Mouse (Mus musculus): ENCODE measurements around the gene Sec14l2. TPM values are rescaled to one million over a fixed set of nuclear protein-coding genes. Genes with fewer than 3 reads are reported as not detected.

Sec14l2 gene
- polyA plus RNA-seq, 1 experiment, result 5.9 TPM

DNA sequence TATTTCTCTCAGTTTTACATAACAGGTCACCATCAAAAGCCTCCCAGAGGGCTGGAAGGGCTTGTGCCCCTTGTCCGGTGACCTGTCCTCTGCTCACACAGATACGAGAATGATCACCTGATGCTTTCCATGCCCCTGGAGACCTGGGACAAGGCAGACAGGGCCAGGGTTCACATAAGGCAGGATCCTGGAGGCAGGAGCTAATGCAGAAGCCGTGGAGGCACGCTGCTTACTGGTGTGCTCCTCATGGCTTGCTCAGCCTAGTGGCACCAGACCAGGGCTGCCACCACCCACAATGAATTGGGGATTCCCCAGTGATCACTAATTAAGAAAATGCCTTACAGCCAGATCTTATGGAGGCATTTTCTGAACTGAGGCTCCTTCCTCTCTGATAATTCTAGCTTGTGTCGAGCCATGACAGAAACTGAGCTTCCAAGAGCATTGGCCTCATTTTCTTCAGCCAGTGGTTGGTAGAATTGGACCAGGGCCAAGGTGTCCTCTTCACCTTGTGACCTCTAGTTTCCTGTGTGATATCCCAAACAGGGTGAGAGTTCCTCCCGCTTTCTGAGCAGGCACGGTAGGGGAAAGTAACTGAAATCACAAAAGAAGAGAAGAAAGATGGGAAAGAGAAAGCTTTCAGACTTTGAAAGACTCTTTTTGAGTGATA lies 44.8 kb downstream of the Sec14l2 start:
- TF ChIP-seq POLR2A (IDR thresholded peaks at IDR 0.05; ENCODE audit: borderline replicate concordance, extremely low read depth, insufficient read depth, insufficient read length, poor library complexity, severe bottlenecking), result no peak
- no peak for TF ChIP-seq CTCF (IDR thresholded peaks at IDR 0.05; ENCODE audit: borderline replicate concordance, extremely low read depth, insufficient read depth, insufficient read length)
- no peak for DNase-seq (ENCODE audit: low read depth)

DNA sequence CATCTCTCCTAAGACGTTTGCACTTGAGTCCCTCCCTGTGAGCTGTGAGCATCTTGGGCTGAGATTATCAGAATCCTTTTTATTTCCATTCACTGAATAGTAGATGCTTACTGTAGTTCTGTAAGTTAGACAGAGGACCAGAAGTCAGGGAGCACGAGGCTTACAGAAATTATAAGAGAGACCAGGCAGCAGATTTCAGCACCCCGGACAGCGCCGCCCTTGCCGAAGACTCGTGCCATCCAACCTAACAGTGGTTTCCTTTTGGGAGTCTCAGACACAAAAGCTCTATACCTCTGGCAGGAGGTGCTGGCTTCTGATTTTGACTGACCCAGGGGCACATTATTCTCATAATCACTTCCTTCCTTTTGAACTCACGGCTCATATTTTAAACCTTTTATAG lies 46.6 kb downstream of the Sec14l2 start:
- no peak for DNase-seq (ENCODE audit: low read depth)

DNA sequence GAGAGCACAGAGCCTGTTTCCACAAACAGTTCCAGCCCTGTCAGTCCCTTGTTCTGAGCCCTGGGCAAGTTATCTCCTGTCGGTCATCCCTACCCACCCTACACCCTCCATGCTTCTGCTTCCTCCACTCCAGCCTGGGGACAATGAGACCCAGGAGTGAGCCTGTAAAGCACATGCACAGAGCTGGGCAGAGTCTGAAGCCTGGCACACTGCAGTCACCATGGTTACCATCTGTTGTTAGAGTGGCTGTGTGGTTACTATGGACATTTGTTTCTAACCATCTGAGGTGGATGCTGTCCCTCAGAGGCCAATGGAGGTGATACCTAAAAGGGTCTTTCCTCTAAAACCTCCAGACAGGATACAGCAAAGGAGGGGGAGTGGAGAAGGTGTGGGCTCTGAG lies 53.6 kb downstream of the Sec14l2 start:
- DNase-seq (ENCODE audit: low read depth), result peak; percentile 50
- TF ChIP-seq CTCF (IDR thresholded peaks at IDR 0.05; ENCODE audit: borderline replicate concordance, extremely low read depth, insufficient read depth, insufficient read length) (no peak), POLR2A (IDR thresholded peaks at IDR 0.05; ENCODE audit: borderline replicate concordance, extremely low read depth, insufficient read depth, insufficient read length, poor library complexity, severe bottlenecking) (no peak)

More for the DNA sequence above, 46.6 kb downstream of the Sec14l2 start:
- TF ChIP-seq CTCF (IDR thresholded peaks at IDR 0.05; ENCODE audit: borderline replicate concordance, extremely low read depth, insufficient read depth, insufficient read length) (no peak), POLR2A (IDR thresholded peaks at IDR 0.05; ENCODE audit: borderline replicate concordance, extremely low read depth, insufficient read depth, insufficient read length, poor library complexity, severe bottlenecking) (no peak)

DNA sequence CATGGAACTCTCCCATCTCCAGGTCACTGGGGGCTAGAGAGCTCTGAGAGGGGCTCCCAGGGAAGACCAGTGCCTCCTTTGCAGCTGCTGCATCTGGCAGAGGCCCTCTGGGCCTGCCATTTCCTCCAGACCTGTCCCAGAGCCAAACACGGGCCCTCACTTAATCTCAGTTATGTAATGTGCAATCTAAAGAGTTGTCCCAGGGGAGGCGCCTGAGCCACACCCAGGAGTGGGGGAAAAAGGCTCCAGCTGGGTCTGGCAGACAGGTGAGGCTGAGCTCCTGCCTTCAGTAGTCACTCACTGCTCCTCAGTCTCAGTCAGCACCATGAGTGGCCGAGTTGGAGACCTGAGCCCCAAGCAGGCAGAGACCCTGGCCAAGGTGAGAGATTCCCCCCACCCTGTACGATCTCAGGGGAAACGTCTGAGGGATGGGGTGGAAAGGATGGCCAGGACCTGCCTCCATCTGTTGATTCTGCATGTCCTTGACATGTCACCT lies 58.5 kb downstream of the Sec14l2 start, which contains the start of gene Sec14l3:
Gene Sec14l3, plus strand, starts transcription at position 215 of the 496 bp plus-strand sequence.
- no peak for DNase-seq (ENCODE audit: low read depth)
- TF ChIP-seq CTCF (IDR thresholded peaks at IDR 0.05; ENCODE audit: borderline replicate concordance, extremely low read depth, insufficient read depth, insufficient read length) (no peak), POLR2A (IDR thresholded peaks at IDR 0.05; ENCODE audit: borderline replicate concordance, extremely low read depth, insufficient read depth, insufficient read length, poor library complexity, severe bottlenecking) (no peak)

DNA sequence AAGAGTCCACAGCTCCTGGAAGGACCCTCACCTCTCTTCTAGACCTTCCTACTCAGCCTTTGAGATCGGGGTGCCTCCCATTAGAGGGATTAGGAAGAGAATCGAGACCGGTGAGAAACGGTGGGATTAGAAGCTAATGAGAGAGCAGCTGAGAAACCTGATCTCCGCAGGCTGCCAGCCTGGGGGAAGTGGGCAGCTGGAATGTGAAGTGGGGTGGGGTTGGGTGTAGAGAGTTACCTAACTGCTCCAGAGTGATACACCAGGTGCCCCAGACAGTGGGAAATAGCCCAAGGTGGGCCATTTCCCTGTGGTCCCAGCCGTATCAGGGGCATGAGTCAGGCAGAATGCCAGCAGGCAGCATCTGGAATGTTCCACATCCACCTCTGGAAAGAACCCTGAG lies 60.2 kb downstream of the Sec14l2 start:
- DNase-seq (ENCODE audit: low read depth), result no peak
- TF ChIP-seq CTCF (IDR thresholded peaks at IDR 0.05; ENCODE audit: borderline replicate concordance, extremely low read depth, insufficient read depth, insufficient read length) (no peak), POLR2A (IDR thresholded peaks at IDR 0.05; ENCODE audit: borderline replicate concordance, extremely low read depth, insufficient read depth, insufficient read length, poor library complexity, severe bottlenecking) (no peak)

DNA sequence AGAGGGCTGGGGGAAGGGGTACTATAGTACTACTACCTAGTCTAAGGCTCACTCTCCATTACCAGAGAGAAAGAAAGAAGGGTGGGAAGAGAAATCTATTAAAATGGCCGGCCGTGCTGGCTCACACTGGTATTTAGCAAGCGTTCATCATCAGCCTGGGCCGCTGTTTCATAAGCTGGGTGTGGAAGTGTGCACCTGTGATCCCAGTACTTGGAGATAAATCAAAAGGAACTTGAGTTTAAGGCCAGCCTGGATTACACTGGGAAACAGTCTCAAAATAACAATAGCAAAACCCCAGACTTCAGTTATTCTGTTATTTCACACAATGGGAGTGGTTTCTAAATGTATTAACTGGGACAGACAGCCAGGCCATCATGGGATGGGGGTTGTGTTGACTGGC lies 60.7 kb downstream of the Sec14l2 start:
- no peak for DNase-seq (ENCODE audit: low read depth)
- TF ChIP-seq POLR2A (IDR thresholded peaks at IDR 0.05; ENCODE audit: borderline replicate concordance, extremely low read depth, insufficient read depth, insufficient read length, poor library complexity, severe bottlenecking) (no peak), CTCF (IDR thresholded peaks at IDR 0.05; ENCODE audit: borderline replicate concordance, extremely low read depth, insufficient read depth, insufficient read length) (no peak)

DNA sequence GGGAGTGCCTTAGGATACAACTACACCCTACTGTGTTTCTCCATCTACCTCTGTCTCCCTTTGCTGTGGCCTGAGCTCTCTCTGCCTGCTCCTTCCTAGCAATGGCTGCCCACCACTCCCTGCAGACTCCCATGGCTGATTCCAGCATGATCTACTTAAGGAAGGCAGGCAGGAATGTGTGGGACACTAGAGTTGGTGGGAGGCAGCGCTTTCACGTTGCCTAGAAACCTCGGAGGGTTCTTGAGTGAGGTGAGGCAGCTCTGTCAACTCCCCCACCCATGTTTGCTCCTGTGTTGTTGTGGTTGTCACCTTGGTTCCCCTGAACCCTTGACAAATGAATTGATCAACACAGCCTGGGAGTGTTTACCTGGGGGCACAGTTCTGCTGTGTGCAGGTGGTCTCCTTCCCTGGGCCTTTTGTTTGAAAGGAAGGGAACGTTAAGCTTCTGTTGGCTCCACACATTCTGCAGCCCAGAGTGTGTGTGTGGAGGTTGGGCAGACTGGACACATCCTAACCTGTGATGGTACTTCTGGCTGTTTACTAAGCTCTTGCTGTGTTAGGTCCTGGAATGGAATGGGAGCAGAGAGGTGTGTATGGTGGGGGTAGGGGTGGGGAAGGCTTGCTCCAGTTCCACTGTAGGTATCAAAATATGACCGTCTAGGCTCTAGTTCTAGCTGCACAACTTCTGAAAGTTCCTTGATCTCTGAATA lies 62.2 kb downstream of the Sec14l2 start:
- DNase-seq (ENCODE audit: low read depth), result no peak
- TF ChIP-seq CTCF (IDR thresholded peaks at IDR 0.05; ENCODE audit: borderline replicate concordance, extremely low read depth, insufficient read depth, insufficient read length) (no peak), POLR2A (IDR thresholded peaks at IDR 0.05; ENCODE audit: borderline replicate concordance, extremely low read depth, insufficient read depth, insufficient read length, poor library complexity, severe bottlenecking) (no peak)

DNA sequence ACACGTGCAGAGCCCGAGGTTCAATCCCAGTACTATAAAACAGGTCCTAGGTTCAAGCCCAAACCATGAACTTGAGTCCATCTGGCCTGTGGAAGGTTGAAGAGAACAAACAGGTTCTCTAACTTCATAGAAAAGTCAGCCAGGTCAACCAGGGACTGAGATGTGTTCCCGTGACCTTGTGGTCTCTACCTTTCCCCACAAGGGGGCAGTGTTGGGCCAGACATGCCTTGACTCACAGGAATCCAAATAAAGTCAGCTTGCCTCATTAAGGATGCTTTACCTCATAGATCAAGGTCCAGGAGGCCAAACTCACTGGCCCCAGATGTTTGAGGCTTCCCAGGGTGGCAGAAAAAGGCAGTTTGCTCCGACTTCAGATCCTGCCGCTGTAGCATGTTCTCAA lies 69.6 kb downstream of the Sec14l2 start:
- TF ChIP-seq POLR2A (IDR thresholded peaks at IDR 0.05; ENCODE audit: borderline replicate concordance, extremely low read depth, insufficient read depth, insufficient read length, poor library complexity, severe bottlenecking) (no peak), CTCF (IDR thresholded peaks at IDR 0.05; ENCODE audit: borderline replicate concordance, extremely low read depth, insufficient read depth, insufficient read length) (peak; percentile 90)
- peak; percentile 75 for DNase-seq (ENCODE audit: low read depth)

DNA sequence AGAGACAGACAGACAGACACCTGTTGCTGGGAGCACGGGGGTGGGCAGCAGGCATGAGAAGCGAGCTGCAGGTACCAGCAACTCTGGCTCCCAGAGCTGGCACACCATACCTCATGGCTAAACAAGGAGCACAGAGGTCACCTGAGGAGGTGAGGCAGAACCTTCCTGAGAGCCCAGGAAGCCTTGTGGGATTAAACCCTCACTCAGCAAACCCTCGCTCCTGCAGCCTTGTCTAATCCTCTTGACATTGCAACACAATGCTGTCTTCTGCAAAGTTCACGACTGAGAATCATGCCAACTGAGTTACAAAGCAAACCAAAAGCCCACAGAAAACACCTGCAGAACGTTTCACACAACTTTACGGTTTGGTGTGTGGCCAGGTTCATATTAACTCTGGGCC lies 74.8 kb downstream of the Sec14l2 start:
- no peak for TF ChIP-seq CTCF (IDR thresholded peaks at IDR 0.05; ENCODE audit: borderline replicate concordance, extremely low read depth, insufficient read depth, insufficient read length)
- TF ChIP-seq POLR2A (IDR thresholded peaks at IDR 0.05; ENCODE audit: borderline replicate concordance, extremely low read depth, insufficient read depth, insufficient read length, poor library complexity, severe bottlenecking), result no peak
- no peak for DNase-seq (ENCODE audit: low read depth)

DNA sequence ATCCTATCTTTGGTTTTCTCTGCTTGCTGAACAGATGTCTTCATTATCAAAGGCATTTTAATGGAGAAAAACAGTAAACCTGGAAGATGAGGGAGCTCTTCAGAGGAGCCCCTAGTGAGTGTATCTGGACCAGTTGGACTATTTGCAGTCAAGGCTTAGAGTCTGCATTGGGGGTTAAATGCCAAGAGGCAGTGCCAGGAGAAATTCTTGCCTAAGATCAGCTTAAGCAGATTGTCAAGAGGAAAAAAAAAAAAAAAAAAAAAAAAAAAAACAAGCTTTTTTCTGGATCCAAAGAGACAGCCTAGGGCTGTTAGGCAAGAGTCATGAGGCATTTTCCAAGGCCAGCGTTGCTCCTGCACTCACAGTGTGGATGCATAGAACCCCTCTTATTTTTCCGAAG lies 75.4 kb downstream of the Sec14l2 start:
- no peak for DNase-seq (ENCODE audit: low read depth)
- no peak for TF ChIP-seq POLR2A (IDR thresholded peaks at IDR 0.05; ENCODE audit: borderline replicate concordance, extremely low read depth, insufficient read depth, insufficient read length, poor library complexity, severe bottlenecking)
- no peak for TF ChIP-seq CTCF (IDR thresholded peaks at IDR 0.05; ENCODE audit: borderline replicate concordance, extremely low read depth, insufficient read depth, insufficient read length)

Other genes with a start within 250 kb of the Sec14l2 start
- gene 4921536K21Rik, start 228.3 kb downstream of the Sec14l2 start, polyA plus RNA-seq (2012; rRNA removed), result 0.67 and 1.0 TPM in 2 replicates
- gene Dusp18, start 228.2 kb downstream of the Sec14l2 start, polyA plus RNA-seq (2012; rRNA removed), result 17.6 and 26.4 TPM in 2 replicates
- gene Slc35e4, start 208.8 kb downstream of the Sec14l2 start, polyA plus RNA-seq (2012; rRNA removed), result 13.2 and 13.5 TPM in 2 replicates
- 21.2 and 27.4 TPM in 2 replicates for gene Tcn2, start 191.3 kb downstream of the Sec14l2 start, polyA plus RNA-seq (2012; rRNA removed)
- gene Pes1, start 159.4 kb downstream of the Sec14l2 start, polyA plus RNA-seq (2012; rRNA removed), result 57.9 and 58.0 TPM in 2 replicates
- gene 4930556J24Rik, start 146.6 kb downstream of the Sec14l2 start, polyA plus RNA-seq (2012; rRNA removed), result 0.05 TPM in 1 of 2 replicates, not detected in the other
- gene Gal3st1, start 139.8 kb downstream of the Sec14l2 start, polyA plus RNA-seq (2012; rRNA removed), result 3.2 and 5.3 TPM in 2 replicates
- gene Sec14l4, start 92.0 kb downstream of the Sec14l2 start, polyA plus RNA-seq (2012; rRNA removed), result 0.05 TPM in 1 of 2 replicates, not detected in the other
- gene Sec14l3, start 58.6 kb downstream of the Sec14l2 start, polyA plus RNA-seq (2012; rRNA removed), result 0.23 and 0.29 TPM in 2 replicates
- 5.7 and 5.9 TPM in 2 replicates for gene Mtfp1, start 28.0 kb downstream of the Sec14l2 start, polyA plus RNA-seq (2012; rRNA removed)
- 60.4 and 66.1 TPM in 2 replicates for gene Rnf215, start 11.8 kb upstream of the Sec14l2 start, polyA plus RNA-seq (2012; rRNA removed)
- gene Ccdc157, start 36.9 kb upstream of the Sec14l2 start, polyA plus RNA-seq (2012; rRNA removed), result 13.2 and 15.1 TPM in 2 replicates
- gene Sf3a1, start 36.9 kb upstream of the Sec14l2 start, polyA plus RNA-seq (2012; rRNA removed), result 70.4 and 84.0 TPM in 2 replicates
- gene Tbc1d10a, start 63.4 kb upstream of the Sec14l2 start, polyA plus RNA-seq (2012; rRNA removed), result 41.6 and 54.6 TPM in 2 replicates
- 1.9 and 2.7 TPM in 2 replicates for gene Castor1, start 94.8 kb upstream of the Sec14l2 start, polyA plus RNA-seq (2012; rRNA removed)
- 0.04 and 0.05 TPM in 2 replicates for gene Osm, start 113.0 kb upstream of the Sec14l2 start, polyA plus RNA-seq (2012; rRNA removed)
- gene Lif, start 134.1 kb upstream of the Sec14l2 start, polyA plus RNA-seq (2012; rRNA removed), result 0.06 and 0.11 TPM in 2 replicates

Data from brain, embryonic 14.5 days (tissue).